Mouse (Mus musculus): ENCODE results near the gene Smg9. TPM values are rescaled to one million over a fixed set of nuclear protein-coding genes. Genes with fewer than 3 reads are reported as not detected.

Smg9 gene
- total RNA-seq, 1 experiment, result 25.7 TPM

GRCm38 (mm10) chr7:24372786-24373185 is 26.6 kb upstream of the Smg9 start:
- Histone ChIP-seq H3K27ac (ENCODE audit: insufficient read depth, low read depth, low read length, poor library complexity, severe bottlenecking) (no peak overlapping the region), H3K4me3 (ENCODE audit: insufficient read depth in 1 of 2, low read depth in 1 of 2, low read length in 2 of 2, poor library complexity in 1 of 2, severe bottlenecking in 1 of 2) (no peak overlapping the region), H3K9ac (ENCODE audit: insufficient read depth, low read depth, low read length, poor library complexity, severe bottlenecking) (no peak overlapping the region), H3K4me1 (ENCODE audit: control insufficient read depth in 2 of 2, insufficient read depth in 2 of 2, low read length in 2 of 2, poor library complexity in 1 of 2) (peaks cover 0 to 26% of the 10 kb centered on the region in 2 experiments; a peak in 2 of 4 replicates), H3K36me3 (ENCODE audit: control insufficient read depth, insufficient read depth, low read length, poor library complexity, severe bottlenecking) (no peaks in the 10 kb centered on the region), H3K9me3 (ENCODE audit: control insufficient read depth, insufficient read depth, low read depth, low read length) (no peaks in the 10 kb centered on the region)
- in situ Hi-C loops (cut with MboI; ENCODE audit: low sequenced_read_pairs in 2 of 2, unreplicated experiment in 2 of 2), result loop anchor here (25.0 kb wide), 1 partner anchor 410 kb away; the partner anchor contains the start of genes Vmn1r180 (in 2 of the 2) and Vmn1r181 (in 2 of the 2)
- TF ChIP-seq ZC3H11A (IDR thresholded peaks at IDR 0.05; ENCODE audit: borderline replicate concordance, low read depth, low read length) (no peak), HCFC1 (IDR thresholded peaks at IDR 0.05; ENCODE audit: borderline replicate concordance, insufficient read depth, low read length) (no peak), MAFK (IDR thresholded peaks at IDR 0.05; ENCODE audit: insufficient read depth, low read depth, low read length) (no peak), CHD2 (IDR thresholded peaks at IDR 0.05; ENCODE audit: low read depth, low read length) (no peak), ZNF384 (IDR thresholded peaks at IDR 0.05; ENCODE audit: low read depth, low read length) (no peak)
- no peak for DNase-seq (ENCODE audit: low read depth, low spot score)

DNA sequence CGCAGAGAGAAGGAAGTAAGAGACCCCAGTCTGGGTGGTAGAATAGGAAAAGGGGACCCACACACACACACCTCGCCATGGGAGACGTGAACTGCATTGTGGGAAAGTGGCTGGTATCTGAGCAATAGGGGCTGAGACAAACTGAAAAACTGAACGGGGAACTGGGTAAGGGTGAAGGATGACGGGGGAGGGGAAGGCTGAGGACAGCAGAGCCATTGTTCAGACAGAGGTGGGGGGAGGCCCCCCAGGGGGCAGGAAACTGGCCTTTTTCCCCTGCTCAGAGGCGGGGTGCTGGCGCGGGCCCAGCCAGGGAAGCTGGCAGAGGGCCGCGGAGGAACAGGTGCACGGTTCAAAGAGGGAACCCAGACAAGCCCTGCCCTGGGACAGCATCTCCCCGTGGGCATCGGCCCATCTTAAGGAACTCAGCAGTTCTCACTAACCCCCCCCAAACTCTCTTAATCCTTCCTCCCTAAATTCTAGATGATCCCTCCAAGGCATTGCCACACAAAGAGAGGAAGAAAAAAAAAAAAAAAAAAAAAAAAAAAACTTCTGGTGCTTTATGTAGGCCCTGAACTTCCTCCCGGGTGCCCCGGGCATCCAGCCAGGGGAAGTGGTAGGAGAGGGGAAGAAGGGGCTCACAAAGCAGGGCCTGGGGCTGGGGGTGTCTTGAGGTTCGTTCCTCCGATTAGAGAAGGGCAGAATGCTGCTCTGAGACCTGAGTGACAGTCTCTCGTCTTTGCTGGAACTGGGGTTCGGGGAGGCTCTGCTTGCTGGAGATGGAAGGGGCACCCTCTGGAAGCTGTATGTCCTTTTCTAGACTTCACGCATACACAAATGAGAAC is 25.7 kb upstream of the Smg9 start:
- no peak overlapping the region for H3K9ac ChIP-seq (ENCODE audit: insufficient read depth, low read depth, low read length, poor library complexity, severe bottlenecking)

GRCm38 (mm10) chr7:24376456-24376855 is 23.0 kb upstream of the Smg9 start:
- Histone ChIP-seq H3K4me1 (ENCODE audit: control insufficient read depth in 2 of 2, insufficient read depth in 2 of 2, low read length in 2 of 2, poor library complexity in 1 of 2) (peaks cover 0 to 17% of the 10 kb centered on the region in 2 experiments; a peak in 2 of 4 replicates), H3K36me3 (ENCODE audit: control insufficient read depth, insufficient read depth, low read length, poor library complexity, severe bottlenecking) (no peaks in the 10 kb centered on the region), H3K9me3 (ENCODE audit: control insufficient read depth, insufficient read depth, low read depth, low read length) (no peaks in the 10 kb centered on the region), H3K27ac (ENCODE audit: insufficient read depth, low read depth, low read length, poor library complexity, severe bottlenecking) (no peak overlapping the region), H3K9ac (ENCODE audit: insufficient read depth, low read depth, low read length, poor library complexity, severe bottlenecking) (no peak overlapping the region), H3K4me3 (ENCODE audit: insufficient read depth in 1 of 2, low read depth in 1 of 2, low read length in 2 of 2, poor library complexity in 1 of 2, severe bottlenecking in 1 of 2) (no peak overlapping the region)
- in situ Hi-C loops (cut with MboI; ENCODE audit: low sequenced_read_pairs in 2 of 2, unreplicated experiment in 2 of 2), result no loop called here
- TF ChIP-seq ZNF384 (IDR thresholded peaks at IDR 0.05; ENCODE audit: low read depth, low read length) (no peak), CHD2 (IDR thresholded peaks at IDR 0.05; ENCODE audit: low read depth, low read length) (no peak), HCFC1 (IDR thresholded peaks at IDR 0.05; ENCODE audit: borderline replicate concordance, insufficient read depth, low read length) (no peak), ZC3H11A (IDR thresholded peaks at IDR 0.05; ENCODE audit: borderline replicate concordance, low read depth, low read length) (no peak), MAFK (IDR thresholded peaks at IDR 0.05; ENCODE audit: insufficient read depth, low read depth, low read length) (no peak)
- DNase-seq (ENCODE audit: low read depth, low spot score), result no peak

More for the DNA sequence above, 25.7 kb upstream of the Smg9 start:
- H3K36me3 ChIP-seq (ENCODE audit: control insufficient read depth, insufficient read depth, low read length, poor library complexity, severe bottlenecking), result no peaks in the 10 kb centered on the region
- in situ Hi-C loops (cut with MboI; ENCODE audit: low sequenced_read_pairs in 2 of 2, unreplicated experiment in 2 of 2), result loop anchor here (25.0 kb wide), 1 partner anchor 411 kb away; the partner anchor contains the start of genes Vmn1r180 (in 2 of the 2) and Vmn1r181 (in 2 of the 2)
- no peak overlapping the region for H3K4me3 ChIP-seq (ENCODE audit: insufficient read depth in 1 of 2, low read depth in 1 of 2, low read length in 2 of 2, poor library complexity in 1 of 2, severe bottlenecking in 1 of 2)
- H3K4me1 ChIP-seq (ENCODE audit: control insufficient read depth in 2 of 2, insufficient read depth in 2 of 2, low read length in 2 of 2, poor library complexity in 1 of 2), result peaks cover 0 to 26% of the 10 kb centered on the region in 2 experiments; a peak in 2 of 4 replicates
- TF ChIP-seq HCFC1 (IDR thresholded peaks at IDR 0.05; ENCODE audit: borderline replicate concordance, insufficient read depth, low read length) (no peak), MAFK (IDR thresholded peaks at IDR 0.05; ENCODE audit: insufficient read depth, low read depth, low read length) (no peak), ZNF384 (IDR thresholded peaks at IDR 0.05; ENCODE audit: low read depth, low read length) (no peak), ZC3H11A (IDR thresholded peaks at IDR 0.05; ENCODE audit: borderline replicate concordance, low read depth, low read length) (no peak), CHD2 (IDR thresholded peaks at IDR 0.05; ENCODE audit: low read depth, low read length) (no peak)
- H3K9me3 ChIP-seq (ENCODE audit: control insufficient read depth, insufficient read depth, low read depth, low read length), result no peaks in the 10 kb centered on the region
- no peak for DNase-seq (ENCODE audit: low read depth, low spot score)
- no peak overlapping the region for H3K27ac ChIP-seq (ENCODE audit: insufficient read depth, low read depth, low read length, poor library complexity, severe bottlenecking)

- H3K27ac ChIP-seq (ENCODE audit: insufficient read depth, low read depth, low read length, poor library complexity, severe bottlenecking), result no peak overlapping the region
- no peak for TF ChIP-seq CHD2 (IDR thresholded peaks at IDR 0.05; ENCODE audit: low read depth, low read length)
- no peak for TF ChIP-seq MAFK (IDR thresholded peaks at IDR 0.05; ENCODE audit: insufficient read depth, low read depth, low read length)
- TF ChIP-seq HCFC1 (IDR thresholded peaks at IDR 0.05; ENCODE audit: borderline replicate concordance, insufficient read depth, low read length), result no peak
- no peak for TF ChIP-seq ZNF384 (IDR thresholded peaks at IDR 0.05; ENCODE audit: low read depth, low read length)
- no peak for TF ChIP-seq ZC3H11A (IDR thresholded peaks at IDR 0.05; ENCODE audit: borderline replicate concordance, low read depth, low read length)
- in situ Hi-C loops (cut with MboI; ENCODE audit: low sequenced_read_pairs in 2 of 2, unreplicated experiment in 2 of 2), result no loop called here
- no peak for DNase-seq (ENCODE audit: low read depth, low spot score)
- peak overlapping the region; percentile 34 for H3K9ac ChIP-seq (ENCODE audit: insufficient read depth, low read depth, low read length, poor library complexity, severe bottlenecking)
- peak overlapping the region; percentile 70 for H3K4me3 ChIP-seq (ENCODE audit: insufficient read depth in 1 of 2, low read depth in 1 of 2, low read length in 2 of 2, poor library complexity in 1 of 2, severe bottlenecking in 1 of 2)
- H3K9me3 ChIP-seq (ENCODE audit: control insufficient read depth, insufficient read depth, low read depth, low read length), result no peaks in the 10 kb centered on the region
- H3K36me3 ChIP-seq (ENCODE audit: control insufficient read depth, insufficient read depth, low read length, poor library complexity, severe bottlenecking), result no peaks in the 10 kb centered on the region
- H3K4me1 ChIP-seq (ENCODE audit: control insufficient read depth in 2 of 2, insufficient read depth in 2 of 2, low read length in 2 of 2, poor library complexity in 1 of 2), result peaks cover 0 to 17% of the 10 kb centered on the region in 2 experiments; a peak in 2 of 4 replicates
Observed at GRCm38 (mm10) chr7:24377091-24377865, 22.1 kb upstream of the Smg9 start.

Measured in ES-E14 (cell line).